Mouse (Mus musculus) neural tube, embryonic 11.5 days (tissue): ENCODE measurements at regions not wholly inside any gene's neighbourhood (a gene's known extent, or its start where the extent isn't known, plus 50 kb on each side); places are given as distances from the start of the nearest gene placed in this dataset.

Source experiments
- ATAC-seq: fragments of 200-750 bp; cut with Nextera tagmentation; 2 replicates; pipeline ENCODE4 v1.8.0; 2017; ENCODE audit warnings: moderate number of reproducible peaks, mild to moderate bottlenecking, moderate TSS enrichment, moderate library complexity; ENCODE audit not compliant: insufficient read depth, low FRiP score, low TSS enrichment
- DNase-seq: peaks from one replicate; pipeline ENCODE4 v3.0.0-alpha.2; 2015; ENCODE audit warnings: low spot score
- H3K27ac ChIP-seq: fragments of 300-500 bp; sonication (generic); 2 replicates; pipeline ENCODE4 v1.5.1; 2014; ENCODE audit warnings: low read depth, mild to moderate bottlenecking, low read length
- H3K27me3 ChIP-seq: fragments of 300-500 bp; sonication (generic); 2 replicates; pipeline ENCODE4 v1.6.1; 2014; ENCODE audit warnings: mild to moderate bottlenecking, low read length, mixed read lengths; ENCODE audit not compliant: control insufficient read depth, insufficient read depth
- H3K36me3 ChIP-seq: fragments of 300-500 bp; sonication (generic); 2 replicates; pipeline ENCODE4 v1.6.1; 2014; ENCODE audit warnings: mild to moderate bottlenecking, low read length, moderate library complexity, mixed read lengths; ENCODE audit not compliant: control insufficient read depth, insufficient read depth
- H3K4me1 ChIP-seq: fragments of 300-500 bp; sonication (generic); 2 replicates; pipeline ENCODE4 v1.6.1; 2014; ENCODE audit warnings: low read length, mixed read lengths; ENCODE audit not compliant: control insufficient read depth, insufficient read depth
- H3K4me2 ChIP-seq: fragments of 300-500 bp; sonication (generic); 2 replicates; pipeline ENCODE4 v1.6.1; 2014; ENCODE audit warnings: low read depth, mild to moderate bottlenecking, moderate library complexity
- H3K4me3 ChIP-seq: fragments of 300-500 bp; sonication (generic); 2 replicates; pipeline ENCODE4 v1.5.1; 2014; ENCODE audit warnings: low read depth, low read length
- H3K9ac ChIP-seq: fragments of 300-500 bp; sonication (generic); 2 replicates; pipeline ENCODE4 v1.6.1; 2014; ENCODE audit warnings: mild to moderate bottlenecking, low read length
- H3K9me3 ChIP-seq: fragments of 300-500 bp; sonication (generic); 2 replicates; pipeline ENCODE4 v1.6.1; 2016; ENCODE audit warnings: low read length; ENCODE audit not compliant: control insufficient read depth
- WGBS: fragments of 180-500 bp; shearing (Covaris S2); extraction: QIAGEN DNeasy Blood & Tissue Kit; methylation state at CpG from one replicate; pipeline ENCODE4 v1.1.7; 2014; 5-methylcytosine and 5-hydroxymethylcytosine counted together

DNA sequence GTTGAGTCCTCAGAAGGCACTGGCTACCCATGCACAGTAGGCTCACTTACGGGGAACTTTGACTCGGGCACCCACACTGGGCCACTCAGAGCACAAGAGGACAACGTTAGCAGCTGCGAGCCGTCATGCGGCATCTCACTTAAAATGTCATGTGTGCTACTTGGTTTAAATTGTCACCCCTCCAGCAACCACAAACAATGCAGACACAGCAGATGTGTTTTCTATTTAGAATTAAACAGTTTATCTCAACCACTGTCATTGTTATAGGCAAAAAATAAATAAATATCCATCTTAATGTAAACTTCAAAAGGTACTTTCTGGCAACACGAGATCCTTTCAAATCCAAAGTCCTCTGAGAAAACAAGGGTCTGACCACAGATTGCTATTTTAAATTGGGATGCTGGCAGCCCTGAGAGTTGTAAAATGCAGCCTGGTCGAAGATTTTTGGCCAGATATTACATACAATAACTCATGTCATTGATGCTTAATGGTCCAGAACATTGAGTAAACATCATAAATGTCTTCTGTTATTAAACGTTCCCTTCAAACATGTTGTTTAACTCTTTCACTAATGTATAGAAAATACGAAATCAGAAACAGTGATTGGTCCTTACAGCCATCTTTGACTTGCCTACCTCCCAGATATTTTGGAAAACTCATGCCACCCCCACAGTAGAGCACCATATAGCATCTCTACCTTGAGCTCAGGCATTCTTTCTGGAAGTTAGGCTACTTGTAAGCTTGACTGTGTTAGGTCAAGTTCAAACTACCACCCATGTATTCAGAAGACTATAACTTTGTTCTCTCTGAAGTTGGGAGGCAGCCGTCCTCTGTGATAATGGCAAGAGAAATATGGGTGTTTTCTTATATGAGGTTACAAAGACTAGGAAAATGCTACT is 232.8 kb upstream of the Tcf21 start:
- H3K36me3 ChIP-seq: no peaks in the 10 kb centered on the region
- H3K4me3 ChIP-seq: no peak overlapping the region
- H3K4me1 ChIP-seq: no peaks in the 10 kb centered on the region
- no peaks in the 10 kb centered on the region for H3K9me3 ChIP-seq
- WGBS: 80% methylated on average over 11 of the region's 11 CpGs
- H3K27me3 ChIP-seq: no peaks in the 10 kb centered on the region
- ATAC-seq: no peak
- no peak overlapping the region for H3K9ac ChIP-seq
- H3K27ac ChIP-seq: no peak overlapping the region
- no peak for DNase-seq
- H3K4me2 ChIP-seq: no peak overlapping the region

DNA sequence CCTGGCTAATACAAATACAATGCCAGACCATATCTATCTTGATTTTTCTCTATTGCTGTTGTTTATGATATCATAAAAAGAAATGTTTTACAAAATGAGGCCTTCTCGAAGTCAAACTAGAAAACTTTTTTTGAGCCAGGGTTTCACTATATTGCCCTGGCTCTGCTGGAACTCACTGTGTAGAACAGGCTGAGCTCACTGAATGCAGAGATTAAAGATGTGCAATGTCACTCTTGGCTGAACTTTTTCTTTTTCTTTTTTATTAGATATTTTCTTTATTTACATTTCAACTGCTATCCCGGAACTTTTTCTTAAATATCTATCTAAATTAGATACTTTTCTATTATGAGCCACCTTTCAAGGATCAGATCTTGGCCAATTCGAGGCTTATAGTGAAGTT is 224.5 kb upstream of the Tcf21 start:
- DNase-seq (no peak), ATAC-seq (no peak)
- no peaks in the 10 kb centered on the region for H3K27me3 ChIP-seq
- H3K9ac ChIP-seq: no peak overlapping the region
- H3K4me1 ChIP-seq: no peaks in the 10 kb centered on the region
- H3K27ac ChIP-seq: no peak overlapping the region
- H3K36me3 ChIP-seq: no peaks in the 10 kb centered on the region
- no peaks in the 10 kb centered on the region for H3K9me3 ChIP-seq
- H3K4me2 ChIP-seq: no peak overlapping the region
- H3K4me3 ChIP-seq: no peak overlapping the region
- 85% methylated on average over 3 of the region's 3 CpGs for WGBS

DNA sequence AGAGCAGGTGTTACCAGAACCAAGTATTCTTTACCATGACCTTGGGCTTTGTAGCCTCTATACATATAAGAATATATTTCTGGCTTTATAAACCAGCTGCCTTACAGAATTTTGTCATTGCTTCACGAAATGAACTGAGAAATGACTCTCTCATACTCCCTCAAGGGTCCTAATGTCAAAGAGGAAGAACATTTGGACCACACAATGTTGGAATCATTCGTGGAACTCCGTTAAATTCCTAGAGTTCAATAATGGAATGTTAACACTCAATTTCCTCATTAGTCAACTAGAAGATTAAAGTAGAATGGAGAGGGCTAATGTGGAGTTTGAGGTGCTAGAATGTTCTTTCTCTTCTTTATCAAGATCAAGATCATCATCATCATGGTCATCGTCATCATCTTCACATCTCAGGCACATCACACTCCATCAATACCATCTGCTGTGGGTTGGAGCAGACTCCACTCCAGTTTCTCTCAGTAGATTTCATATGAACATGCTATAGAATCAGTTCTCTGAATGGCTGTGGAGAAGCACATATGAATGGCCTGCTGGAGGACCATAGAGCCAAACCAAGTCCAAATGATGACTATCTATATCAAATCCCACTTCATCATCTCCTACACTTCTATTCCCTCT is 211.6 kb upstream of the Tcf21 start:
- no peak overlapping the region for H3K27ac ChIP-seq
- DNase-seq (no peak), ATAC-seq (no peak)
- H3K36me3 ChIP-seq: no peaks in the 10 kb centered on the region
- H3K27me3 ChIP-seq: no peaks in the 10 kb centered on the region
- WGBS: 75% methylated on average over 4 of the region's 4 CpGs
- no peak overlapping the region for H3K4me3 ChIP-seq
- H3K9ac ChIP-seq: no peak overlapping the region
- no peak overlapping the region for H3K4me2 ChIP-seq
- H3K9me3 ChIP-seq: no peaks in the 10 kb centered on the region
- no peaks in the 10 kb centered on the region for H3K4me1 ChIP-seq

DNA sequence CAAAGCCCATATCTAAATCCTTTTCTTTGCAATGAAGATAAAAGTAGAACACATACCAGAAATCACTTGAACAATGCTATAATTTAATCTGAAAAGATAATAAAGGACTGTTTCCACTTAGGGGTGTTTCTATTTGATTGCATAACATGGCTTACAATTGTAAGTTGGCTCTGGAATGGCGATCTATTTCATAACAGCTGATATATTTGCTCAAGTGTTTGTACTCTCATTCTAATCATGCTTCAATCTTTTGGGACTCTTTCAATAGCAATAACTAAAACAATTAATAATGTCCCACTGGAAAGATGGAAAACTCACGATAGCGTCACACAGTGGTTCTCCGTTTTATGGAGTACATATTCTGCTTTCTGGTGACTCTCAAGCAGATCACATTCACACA is 208.0 kb upstream of the Tcf21 start:
- H3K9ac ChIP-seq: no peak overlapping the region

DNA sequence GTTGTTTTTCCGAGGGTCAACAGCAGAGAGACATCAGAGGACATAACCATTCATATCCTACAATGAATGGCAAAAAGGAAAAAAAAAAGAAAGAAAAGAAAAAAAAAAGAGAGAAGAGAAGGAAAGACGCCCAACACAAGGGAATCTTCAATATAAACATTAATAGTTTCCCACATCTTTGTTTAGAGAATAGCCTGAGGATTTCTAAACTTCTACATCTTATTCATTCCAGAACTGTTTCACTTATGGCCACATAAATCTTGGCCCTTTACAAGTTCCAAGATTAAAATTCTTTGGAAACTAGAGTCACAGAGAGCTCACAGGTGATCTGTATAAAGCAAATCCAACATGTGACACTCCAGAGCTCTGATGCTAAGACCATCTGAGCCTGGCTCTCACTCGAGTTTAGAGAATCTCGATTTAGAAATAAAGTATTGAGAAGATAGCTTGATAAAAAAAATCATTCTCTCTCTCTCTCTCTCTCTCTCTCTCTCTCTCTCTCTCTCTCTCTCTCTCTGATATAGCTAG is 197.2 kb upstream of the Tcf21 start:
- WGBS: 83% methylated on average over 4 of the region's 4 CpGs
- no peak overlapping the region for H3K4me2 ChIP-seq

More for the DNA sequence above, 208.0 kb upstream of the Tcf21 start:
- no peak overlapping the region for H3K4me2 ChIP-seq
- no peaks in the 10 kb centered on the region for H3K9me3 ChIP-seq
- DNase-seq: no peak
- H3K4me3 ChIP-seq: no peak overlapping the region
- no peak for ATAC-seq
- H3K36me3 ChIP-seq: no peaks in the 10 kb centered on the region
- H3K27me3 ChIP-seq: no peaks in the 10 kb centered on the region
- no peak overlapping the region for H3K27ac ChIP-seq
- H3K4me1 ChIP-seq: no peaks in the 10 kb centered on the region
- 93% methylated on average over 4 of the region's 4 CpGs for WGBS

DNA sequence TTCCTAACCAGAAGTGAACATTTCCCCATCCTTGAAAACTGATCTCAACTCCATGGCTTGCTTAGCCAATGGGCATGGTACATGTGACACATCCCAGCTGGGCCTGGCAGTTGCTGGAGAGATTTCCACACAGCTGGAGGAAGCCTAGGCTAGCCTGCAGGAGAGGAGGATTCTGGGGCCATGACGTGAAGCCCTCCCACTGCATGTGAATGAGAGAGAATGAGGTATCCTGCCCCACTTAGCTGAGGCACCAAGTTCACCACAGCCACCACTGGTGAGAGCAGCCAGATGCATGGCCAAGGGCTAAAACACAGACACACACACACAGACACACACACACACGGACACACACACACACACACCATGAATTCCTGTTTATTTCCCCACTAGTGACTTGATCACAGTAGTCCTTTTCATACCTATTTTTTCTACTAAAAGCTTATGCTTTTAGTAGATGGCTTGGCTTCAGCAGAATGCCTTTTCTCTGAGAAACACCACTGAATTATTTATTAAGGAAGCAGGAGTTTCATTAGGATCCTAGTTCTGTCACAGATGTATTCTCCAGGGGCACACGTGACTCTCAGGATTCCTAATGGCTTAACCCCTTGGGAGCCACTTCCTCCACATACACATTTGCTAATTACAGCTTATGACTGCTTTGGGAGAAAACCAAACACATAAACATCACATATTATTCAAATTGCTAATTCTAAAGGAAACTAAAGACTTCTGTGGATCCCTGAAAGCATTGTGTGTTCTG is 196.1 kb upstream of the Tcf21 start:
- H3K27ac ChIP-seq: no peak overlapping the region

More for the DNA sequence above, 197.2 kb upstream of the Tcf21 start:
- H3K27me3 ChIP-seq: no peaks in the 10 kb centered on the region
- DNase-seq: no peak
- no peak overlapping the region for H3K4me3 ChIP-seq
- ATAC-seq: no peak
- H3K27ac ChIP-seq: no peak overlapping the region
- no peaks in the 10 kb centered on the region for H3K36me3 ChIP-seq
- H3K4me1 ChIP-seq: no peaks in the 10 kb centered on the region
- H3K9me3 ChIP-seq: no peaks in the 10 kb centered on the region
- H3K9ac ChIP-seq: no peak overlapping the region

DNA sequence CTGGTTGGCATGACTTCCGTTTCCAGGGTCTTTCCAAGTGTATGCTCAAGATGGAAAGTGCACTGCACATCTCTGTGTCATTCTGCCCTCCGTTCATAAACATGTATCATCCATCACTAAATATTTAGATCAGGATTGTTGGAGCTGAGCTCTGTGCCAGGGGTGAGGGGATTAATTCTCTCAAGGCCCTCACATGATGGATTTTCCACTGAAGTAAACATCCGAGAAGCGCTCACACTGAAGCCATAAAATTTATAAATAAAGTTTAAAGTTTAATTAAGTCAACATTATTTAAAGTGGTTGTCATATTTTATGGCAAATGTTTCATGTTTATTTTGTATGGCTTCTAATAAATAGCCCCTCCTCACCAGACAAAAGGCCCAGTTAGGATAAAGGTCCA is 190.7 kb upstream of the Tcf21 start:
- WGBS: 82% methylated on average over 4 of the region's 4 CpGs
- Histone ChIP-seq H3K4me2 (no peak overlapping the region), H3K9ac (no peak overlapping the region), H3K4me3 (no peak overlapping the region), H3K27ac (no peak overlapping the region), H3K4me1 (no peaks in the 10 kb centered on the region), H3K27me3 (no peaks in the 10 kb centered on the region), H3K9me3 (no peaks in the 10 kb centered on the region), H3K36me3 (no peaks in the 10 kb centered on the region)
- ATAC-seq (no peak), DNase-seq (no peak)

More for the DNA sequence above, 196.1 kb upstream of the Tcf21 start:
- Histone ChIP-seq H3K9me3 (no peaks in the 10 kb centered on the region), H3K36me3 (no peaks in the 10 kb centered on the region), H3K4me2 (no peak overlapping the region), H3K4me3 (no peak overlapping the region), H3K4me1 (no peaks in the 10 kb centered on the region), H3K9ac (no peak overlapping the region), H3K27me3 (no peaks in the 10 kb centered on the region)
- 51% methylated on average over 3 of the region's 3 CpGs for WGBS
- ATAC-seq: peak; percentile 38; the same call in 1 of the 2 replicates
- peak; percentile 23 for DNase-seq

DNA sequence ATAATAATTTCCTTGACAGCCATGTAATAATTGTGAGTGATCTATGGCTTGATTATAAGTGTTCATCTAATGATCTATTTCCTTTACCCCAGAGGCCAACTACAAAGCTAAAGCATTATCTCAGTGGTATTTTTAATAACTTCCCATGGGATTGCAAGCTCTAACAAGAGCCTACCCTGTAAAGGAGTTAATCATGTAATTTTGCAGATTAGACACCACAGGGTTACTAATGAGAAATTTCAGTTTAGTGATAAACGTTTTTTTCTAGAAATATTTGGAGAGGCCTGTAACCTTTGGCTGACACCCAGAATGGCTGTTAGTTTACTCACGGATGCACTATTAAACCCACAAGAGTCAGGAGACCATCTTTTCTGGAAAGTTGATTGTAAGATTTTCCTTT is 190.2 kb upstream of the Tcf21 start:
- Histone ChIP-seq H3K36me3 (no peaks in the 10 kb centered on the region), H3K4me3 (no peak overlapping the region), H3K4me2 (no peak overlapping the region), H3K27ac (no peak overlapping the region), H3K4me1 (no peaks in the 10 kb centered on the region), H3K9ac (no peak overlapping the region), H3K27me3 (no peaks in the 10 kb centered on the region), H3K9me3 (no peaks in the 10 kb centered on the region)
- DNase-seq: no peak
- no peak for ATAC-seq
- 70% methylated on average over 2 of the region's 2 CpGs for WGBS
